Mouse (Mus musculus): ENCODE measurements at regions not wholly inside any gene's neighbourhood (a gene's known extent, or its start where the extent isn't known, plus 50 kb on each side); places are given as distances from the start of the nearest gene placed in this dataset.

DNA sequence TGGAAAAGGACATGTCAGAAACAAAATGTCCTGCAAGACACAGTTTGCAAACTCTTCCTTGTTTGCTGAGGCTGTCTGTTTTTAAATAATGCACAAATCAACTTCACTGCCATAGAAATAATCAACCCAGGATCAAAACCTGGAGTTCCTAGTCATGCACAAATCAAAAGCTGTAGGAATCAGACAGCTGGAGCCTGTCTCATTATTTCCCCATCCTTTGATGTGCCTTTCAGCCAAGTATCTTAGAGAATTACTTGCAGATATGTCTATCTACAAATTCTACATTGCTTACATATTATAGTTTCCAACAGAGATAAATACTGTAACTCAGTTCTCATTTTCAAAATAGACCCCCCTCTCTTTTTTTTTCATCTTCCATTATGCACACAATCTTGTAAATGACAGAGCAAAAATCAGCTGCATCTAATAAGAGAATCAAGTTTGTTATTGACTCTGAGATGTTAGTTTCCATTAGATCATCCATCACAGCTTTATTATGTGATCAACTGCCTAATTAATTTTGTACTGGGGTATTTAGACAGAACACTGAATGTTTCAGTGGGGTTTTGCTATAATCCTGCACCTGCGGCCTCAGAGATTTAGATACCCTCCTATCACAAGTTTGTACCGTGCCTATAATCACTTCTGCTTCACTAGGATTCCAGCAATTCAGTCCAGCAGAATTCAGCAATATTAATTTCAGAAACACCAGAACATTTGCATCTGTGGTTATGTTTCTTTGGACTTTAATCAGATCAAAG lies 798.9 kb upstream of the Tenm2 start:
- WGBS: 74% methylated on average over 2 of the region's 2 CpGs
- H3K4me1 ChIP-seq: no peaks in the 10 kb centered on the region

DNA sequence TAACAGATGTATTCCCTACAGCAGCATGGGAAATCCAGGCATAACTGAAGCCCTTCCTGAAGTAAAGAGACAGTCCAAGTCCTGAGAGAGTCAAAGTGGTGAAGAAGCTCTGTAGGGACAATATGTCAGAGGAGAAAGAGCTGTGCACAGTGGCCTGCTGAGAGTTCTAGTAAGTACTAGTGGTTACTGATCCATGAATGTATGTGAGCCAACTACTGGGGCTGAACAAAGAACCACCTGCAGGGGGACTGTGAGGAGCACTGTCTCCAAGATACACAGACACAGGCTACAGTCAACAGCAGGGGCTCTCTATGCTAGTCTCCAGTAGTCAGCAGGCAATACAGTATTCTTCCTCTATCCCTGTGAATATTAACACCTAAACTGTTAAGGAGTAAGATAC lies 785.9 kb upstream of the Tenm2 start:
- Histone ChIP-seq H3K9me3 (no peaks in the 10 kb centered on the region), H3K4me1 (no peaks in the 10 kb centered on the region), H3K9ac (no peak overlapping the region), H3K36me3 (no peaks in the 10 kb centered on the region), H3K27me3 (no peaks in the 10 kb centered on the region), H3K27ac (no peak overlapping the region), H3K4me3 (no peak overlapping the region), H3K4me2 (no peak overlapping the region)
- no peak for ATAC-seq (ENCODE audit: borderline replicate concordance, extremely low read depth, low FRiP score, low TSS enrichment)

More for the DNA sequence above, 798.9 kb upstream of the Tenm2 start:
- H3K27me3 ChIP-seq: no peaks in the 10 kb centered on the region
- no peak overlapping the region for H3K9ac ChIP-seq
- ATAC-seq (ENCODE audit: borderline replicate concordance, extremely low read depth, low FRiP score, low TSS enrichment): no peak
- H3K4me3 ChIP-seq: no peak overlapping the region
- no peaks in the 10 kb centered on the region for H3K36me3 ChIP-seq
- H3K9me3 ChIP-seq: no peaks in the 10 kb centered on the region
- no peak overlapping the region for H3K27ac ChIP-seq
- no peak overlapping the region for H3K4me2 ChIP-seq

DNA sequence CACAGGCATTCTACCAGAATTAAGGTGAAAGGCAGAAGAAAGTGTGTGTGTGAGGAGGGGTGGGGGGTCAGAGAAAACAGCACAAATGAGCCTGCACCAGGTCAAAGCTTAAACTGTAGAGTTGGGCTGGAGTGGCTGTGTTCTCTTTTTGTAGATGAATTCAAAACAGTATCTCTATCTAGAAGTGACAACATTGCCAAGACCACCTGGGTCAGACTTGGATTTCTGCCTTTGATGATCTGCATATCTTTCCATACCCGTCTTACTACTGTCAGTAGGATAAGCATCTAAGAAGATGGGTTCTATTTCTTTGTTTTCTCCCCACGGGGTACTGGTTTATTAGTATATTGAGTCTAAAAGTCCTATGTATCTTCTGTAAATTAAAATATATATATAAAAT lies 742.4 kb upstream of the Tenm2 start:
- H3K9ac ChIP-seq: no peak overlapping the region
- H3K4me1 ChIP-seq: no peaks in the 10 kb centered on the region
- no peaks in the 10 kb centered on the region for H3K36me3 ChIP-seq
- H3K9me3 ChIP-seq: no peaks in the 10 kb centered on the region
- no peaks in the 10 kb centered on the region for H3K27me3 ChIP-seq
- no peak overlapping the region for H3K4me2 ChIP-seq
- no peak overlapping the region for H3K27ac ChIP-seq
- WGBS: 80% methylated on average over 2 of the region's 2 CpGs
- ATAC-seq (ENCODE audit: borderline replicate concordance, extremely low read depth, low FRiP score, low TSS enrichment): no peak
- H3K4me3 ChIP-seq: no peak overlapping the region

GRCm38 (mm10) chr11:37936439-37937134 lies 700.8 kb upstream of the Tenm2 start:
- H3K9ac ChIP-seq: no peak overlapping the region
- no peaks in the 10 kb centered on the region for H3K36me3 ChIP-seq
- no peaks in the 10 kb centered on the region for H3K9me3 ChIP-seq
- WGBS: 79% methylated on average over 5 of the region's 5 CpGs
- H3K4me2 ChIP-seq: no peak overlapping the region
- no peak overlapping the region for H3K27ac ChIP-seq
- no peaks in the 10 kb centered on the region for H3K4me1 ChIP-seq
- no peaks in the 10 kb centered on the region for H3K27me3 ChIP-seq
- no peak overlapping the region for H3K4me3 ChIP-seq
- ATAC-seq (ENCODE audit: borderline replicate concordance, extremely low read depth, low FRiP score, low TSS enrichment): no peak

GRCm38 (mm10) chr11:37913161-37913560 lies 677.4 kb upstream of the Tenm2 start:
- Histone ChIP-seq H3K4me1 (no peaks in the 10 kb centered on the region), H3K9me3 (no peaks in the 10 kb centered on the region), H3K36me3 (no peaks in the 10 kb centered on the region), H3K9ac (no peak overlapping the region), H3K27ac (no peak overlapping the region), H3K4me3 (no peak overlapping the region), H3K4me2 (no peak overlapping the region), H3K27me3 (no peaks in the 10 kb centered on the region)
- 22% methylated on average over 2 of the region's 2 CpGs for WGBS
- no peak for ATAC-seq (ENCODE audit: borderline replicate concordance, extremely low read depth, low FRiP score, low TSS enrichment)

- no peak overlapping the region for H3K4me2 ChIP-seq
- 86% methylated on average over 2 of the region's 2 CpGs for WGBS
- H3K36me3 ChIP-seq: no peaks in the 10 kb centered on the region
- H3K27me3 ChIP-seq: no peaks in the 10 kb centered on the region
- H3K9me3 ChIP-seq: no peaks in the 10 kb centered on the region
- ATAC-seq (ENCODE audit: borderline replicate concordance, extremely low read depth, low FRiP score, low TSS enrichment): no peak
- H3K27ac ChIP-seq: no peak overlapping the region
- H3K4me1 ChIP-seq: no peaks in the 10 kb centered on the region
- H3K9ac ChIP-seq: no peak overlapping the region
- no peak overlapping the region for H3K4me3 ChIP-seq
Measured at GRCm38 (mm10) chr11:37904991-37905390, 669.2 kb upstream of the Tenm2 start.

GRCm38 (mm10) chr11:37897713-37898112 lies 661.9 kb upstream of the Tenm2 start:
- no peaks in the 10 kb centered on the region for H3K4me1 ChIP-seq
- H3K36me3 ChIP-seq: no peaks in the 10 kb centered on the region
- H3K27ac ChIP-seq: no peak overlapping the region
- no peaks in the 10 kb centered on the region for H3K9me3 ChIP-seq
- H3K4me3 ChIP-seq: no peak overlapping the region
- H3K4me2 ChIP-seq: no peak overlapping the region
- ATAC-seq (ENCODE audit: borderline replicate concordance, extremely low read depth, low FRiP score, low TSS enrichment): no peak
- no peak overlapping the region for H3K9ac ChIP-seq
- no peaks in the 10 kb centered on the region for H3K27me3 ChIP-seq

DNA sequence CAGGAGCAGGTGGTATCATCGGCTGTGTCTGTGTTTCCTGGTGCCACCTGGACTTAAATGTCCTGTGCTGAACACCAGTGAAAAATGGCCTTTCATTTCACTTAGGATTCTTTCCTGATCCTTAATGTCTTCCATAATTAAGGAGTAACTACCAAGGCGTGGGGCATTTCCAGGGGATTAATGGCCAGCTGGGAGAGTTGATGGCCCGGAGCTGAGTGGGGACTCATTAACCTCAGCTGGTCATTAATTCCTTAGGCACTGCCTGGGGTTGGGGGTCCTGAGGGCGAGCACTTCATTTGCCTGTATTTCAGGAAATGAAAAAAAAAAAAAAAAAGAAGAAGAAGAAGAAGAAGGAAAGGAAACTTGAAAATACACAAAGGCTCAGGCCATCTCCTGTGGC lies 647.0 kb upstream of the Tenm2 start:
- ATAC-seq (ENCODE audit: borderline replicate concordance, extremely low read depth, low FRiP score, low TSS enrichment): no peak
- Histone ChIP-seq H3K27ac (no peak overlapping the region), H3K36me3 (no peaks in the 10 kb centered on the region), H3K9me3 (no peaks in the 10 kb centered on the region), H3K4me2 (no peak overlapping the region), H3K9ac (no peak overlapping the region), H3K4me3 (no peak overlapping the region), H3K27me3 (no peaks in the 10 kb centered on the region), H3K4me1 (no peaks in the 10 kb centered on the region)
- 68% methylated on average over 4 of the region's 4 CpGs for WGBS

- no peak overlapping the region for H3K27ac ChIP-seq
- no peaks in the 10 kb centered on the region for H3K9me3 ChIP-seq
- no peak for ATAC-seq (ENCODE audit: borderline replicate concordance, extremely low read depth, low FRiP score, low TSS enrichment)
- H3K4me1 ChIP-seq: no peaks in the 10 kb centered on the region
- WGBS: 72% methylated on average over 5 of the region's 5 CpGs
- no peak overlapping the region for H3K4me2 ChIP-seq
- H3K4me3 ChIP-seq: no peak overlapping the region
- no peaks in the 10 kb centered on the region for H3K36me3 ChIP-seq
- H3K9ac ChIP-seq: no peak overlapping the region
- no peaks in the 10 kb centered on the region for H3K27me3 ChIP-seq
Measured at GRCm38 (mm10) chr11:37837301-37837700, 601.5 kb upstream of the Tenm2 start.

DNA sequence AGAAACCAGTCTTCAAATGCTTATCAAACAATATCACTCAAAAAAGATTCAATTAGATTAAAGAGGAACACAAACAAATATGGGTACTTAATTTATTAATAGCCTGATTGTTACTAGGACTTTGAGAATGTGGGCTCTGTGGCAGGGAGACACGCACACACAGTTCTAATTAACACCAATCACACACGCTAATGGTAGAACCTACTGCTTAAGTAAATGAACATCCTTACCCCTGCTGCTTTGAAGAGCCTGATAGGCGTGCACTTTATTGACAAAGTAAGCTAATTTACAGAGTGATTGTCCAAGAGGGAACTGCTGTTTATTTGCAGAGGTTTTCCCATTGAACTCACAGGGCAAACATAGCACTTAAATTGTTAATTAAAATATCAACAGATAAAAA lies 595.2 kb upstream of the Tenm2 start:
- Histone ChIP-seq H3K4me1 (no peaks in the 10 kb centered on the region), H3K36me3 (no peaks in the 10 kb centered on the region), H3K4me3 (no peak overlapping the region), H3K27ac (no peak overlapping the region), H3K27me3 (no peaks in the 10 kb centered on the region), H3K9ac (no peak overlapping the region), H3K4me2 (no peak overlapping the region), H3K9me3 (no peaks in the 10 kb centered on the region)
- 39% methylated on average over 3 of the region's 3 CpGs for WGBS
- no peak for ATAC-seq (ENCODE audit: borderline replicate concordance, extremely low read depth, low FRiP score, low TSS enrichment)

DNA sequence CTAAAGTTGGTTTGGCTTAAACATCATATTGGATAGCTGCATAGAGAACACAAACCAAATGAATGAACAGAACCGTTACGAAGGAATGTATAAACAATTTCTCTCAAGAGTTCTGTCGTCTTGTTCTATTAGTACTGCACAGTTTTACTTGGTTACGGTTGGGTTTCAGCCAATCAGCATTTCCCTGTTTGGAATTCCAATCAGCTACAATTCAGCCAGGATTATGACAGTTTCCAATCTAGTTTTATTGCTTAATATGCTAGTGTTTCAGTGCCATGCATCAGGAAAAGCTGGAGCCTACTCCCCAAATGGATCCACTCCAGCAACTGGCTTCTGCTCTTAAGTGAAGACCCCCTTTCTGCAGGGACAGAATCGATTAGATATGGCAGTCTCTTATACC lies 571.0 kb upstream of the Tenm2 start:
- Histone ChIP-seq H3K27me3 (no peaks in the 10 kb centered on the region), H3K36me3 (no peaks in the 10 kb centered on the region), H3K9ac (no peak overlapping the region), H3K9me3 (no peaks in the 10 kb centered on the region), H3K4me3 (no peak overlapping the region), H3K4me2 (no peak overlapping the region), H3K4me1 (no peaks in the 10 kb centered on the region), H3K27ac (no peak overlapping the region)
- no peak for ATAC-seq (ENCODE audit: borderline replicate concordance, extremely low read depth, low FRiP score, low TSS enrichment)
- WGBS: 49% methylated on average over 5 of the region's 5 CpGs

DNA sequence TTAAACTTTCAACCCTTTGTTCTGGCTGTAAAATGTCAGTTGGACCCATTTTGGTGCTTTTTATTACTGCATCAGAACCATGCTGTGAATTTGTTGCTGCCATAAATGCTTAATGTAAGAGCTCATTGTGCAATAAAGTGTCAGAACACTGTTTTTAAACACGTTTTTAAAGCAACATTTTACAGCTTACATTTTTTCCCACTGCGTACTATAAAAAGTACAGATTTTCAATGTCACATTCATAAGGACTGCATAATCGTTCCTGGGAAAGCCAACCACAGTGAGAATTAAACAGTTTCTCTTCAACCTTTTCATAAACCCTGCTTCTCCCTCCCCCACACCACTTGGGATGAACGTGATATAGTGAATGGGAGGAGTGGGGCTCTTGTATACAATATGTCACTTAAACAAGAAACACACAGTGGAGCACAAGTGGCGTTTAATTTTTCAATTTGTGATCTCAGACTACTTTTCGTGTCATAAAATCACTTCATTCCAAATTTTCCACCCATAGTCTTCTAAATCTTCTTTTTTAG lies 563.1 kb upstream of the Tenm2 start:
- no peak overlapping the region for H3K4me3 ChIP-seq

More for the DNA sequence above, 563.1 kb upstream of the Tenm2 start:
- no peaks in the 10 kb centered on the region for H3K9me3 ChIP-seq
- H3K4me2 ChIP-seq: no peak overlapping the region
- 61% methylated on average over 6 of the region's 6 CpGs for WGBS
- H3K9ac ChIP-seq: no peak overlapping the region
- H3K27me3 ChIP-seq: no peaks in the 10 kb centered on the region
- H3K36me3 ChIP-seq: no peaks in the 10 kb centered on the region
- no peak overlapping the region for H3K27ac ChIP-seq
- H3K4me1 ChIP-seq: no peaks in the 10 kb centered on the region
- no peak for ATAC-seq (ENCODE audit: borderline replicate concordance, extremely low read depth, low FRiP score, low TSS enrichment)
